Mouse (Mus musculus) spleen, adult 2 months (tissue): ENCODE measurements around the gene Fgf10.

Source experiments
- CTCF ChIP-seq: fragments of 200-500 bp; IDR thresholded peaks from 2 replicates; pipeline ENCODE4 v1.5.1; 2011; ENCODE audit warnings: mild to moderate bottlenecking, inconsistent platforms; ENCODE audit not compliant: insufficient read depth, insufficient read length, insufficient replicate concordance; ENCODE audit errors: extremely low read depth
- POLR2A ChIP-seq: fragments of 200-500 bp; IDR thresholded peaks from 2 replicates; pipeline ENCODE4 v1.6.1; 2011; ENCODE audit warnings: low read depth, low read length, inconsistent platforms

DNA sequence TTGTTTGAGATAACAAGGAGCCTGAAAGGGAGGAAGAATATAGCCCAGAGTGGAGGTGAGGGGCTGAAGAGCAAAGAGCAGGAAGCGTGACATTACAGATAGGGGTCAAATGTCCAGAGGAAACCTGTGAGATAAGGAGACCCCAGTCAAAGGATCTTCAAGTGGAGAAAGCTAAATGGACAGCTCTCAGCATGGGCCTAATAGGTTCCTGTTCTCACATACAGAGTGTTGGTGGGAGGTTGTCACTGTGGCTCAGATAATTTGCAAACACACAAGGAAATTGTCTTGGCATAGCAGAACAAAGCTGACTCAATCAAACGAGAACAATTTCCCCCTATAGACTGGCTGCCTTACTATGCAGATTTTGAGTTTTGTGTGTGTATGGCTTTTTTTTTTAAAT is 89.4 kb downstream of the Fgf10 start:
- TF ChIP-seq CTCF (no peak), POLR2A (no peak)
